Mouse (Mus musculus): ENCODE results near the gene Vmn1r177.
"Not testable (repeated sequence)": the region's sequence is repeated elsewhere in the genome, so short reads cannot be mapped to it uniquely, and the experiment has no call there.

The Vmn1r177 gene

GRCm38 (mm10) chr7:23866349-23866748 lies at the start of gene Vmn1r177:
Gene Vmn1r177 (minus strand): TSS chr7:23866449.
- DNase-seq (ENCODE audit: low spot score in 2 of 2) = not testable (repeated sequence)

GRCm38 (mm10) chr7:23891709-23892108 lies 25.5 kb upstream of the Vmn1r177 start, which contains the start of gene Vmn1r178:
Gene Vmn1r178 (plus strand): TSS chr7:23892009.
- DNase-seq (ENCODE audit: low spot score in 2 of 2) = no peak

DNA sequence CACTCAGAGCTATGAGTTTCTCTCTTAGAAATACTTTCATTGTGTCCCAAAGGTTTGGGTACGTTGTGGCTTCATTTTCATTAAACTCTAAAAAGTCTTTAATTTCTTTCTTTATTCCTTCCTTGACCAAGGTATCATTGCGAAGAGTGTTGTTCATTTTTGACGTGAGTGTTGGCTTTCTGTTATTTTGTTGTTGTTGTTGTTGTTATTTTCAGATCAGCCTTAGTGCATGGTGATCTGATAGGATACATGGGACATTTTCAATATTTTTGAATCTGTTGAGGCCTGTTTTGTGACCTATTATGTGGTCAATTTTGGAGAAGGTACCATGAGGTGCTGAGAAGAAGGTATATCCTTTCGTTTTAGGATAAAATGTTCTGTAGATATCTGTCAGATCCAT lies 10.7 kb upstream of the Vmn1r177 start:
- DNase-seq (ENCODE audit: low spot score in 2 of 2) = not testable (repeated sequence)

DNA sequence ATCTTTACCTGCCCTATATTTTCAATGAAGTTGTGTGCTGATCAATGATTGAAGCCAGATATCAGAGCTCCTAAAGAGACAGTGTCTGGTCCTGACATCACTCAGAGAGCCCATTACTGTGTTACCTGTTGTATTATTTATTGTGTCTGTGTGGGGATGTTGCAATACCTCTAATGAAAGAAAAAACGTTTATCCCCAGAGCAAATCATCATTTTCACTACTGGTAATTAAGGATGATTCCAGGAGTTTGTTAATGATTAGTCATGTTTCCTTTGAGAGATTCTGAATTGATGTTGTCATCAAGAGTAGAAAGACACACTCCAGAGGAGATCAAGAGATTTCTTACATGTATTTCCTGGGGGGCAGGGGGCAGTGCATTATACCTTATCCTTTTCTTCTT lies 29.0 kb downstream of the Vmn1r177 start, which contains the start of gene Vmn1r176:
Gene Vmn1r176, minus strand, starts transcription at position 101 of the 400 bp plus-strand sequence.
- not testable (repeated sequence) for DNase-seq (ENCODE audit: low spot score in 2 of 2)

Measured in cerebellum, postnatal 4 days (tissue).